Mouse (Mus musculus) gonadal fat pad, adult 2 months (tissue): ENCODE measurements at regions not wholly inside any gene's neighbourhood (a gene's known extent, or its start where the extent isn't known, plus 50 kb on each side); places are given as distances from the start of the nearest gene placed in this dataset.

Experiments used
- DNase-seq: peaks from one replicate; pipeline ENCODE4 v3.0.0-alpha.2; 2012; ENCODE audit warnings: low read depth

DNA sequence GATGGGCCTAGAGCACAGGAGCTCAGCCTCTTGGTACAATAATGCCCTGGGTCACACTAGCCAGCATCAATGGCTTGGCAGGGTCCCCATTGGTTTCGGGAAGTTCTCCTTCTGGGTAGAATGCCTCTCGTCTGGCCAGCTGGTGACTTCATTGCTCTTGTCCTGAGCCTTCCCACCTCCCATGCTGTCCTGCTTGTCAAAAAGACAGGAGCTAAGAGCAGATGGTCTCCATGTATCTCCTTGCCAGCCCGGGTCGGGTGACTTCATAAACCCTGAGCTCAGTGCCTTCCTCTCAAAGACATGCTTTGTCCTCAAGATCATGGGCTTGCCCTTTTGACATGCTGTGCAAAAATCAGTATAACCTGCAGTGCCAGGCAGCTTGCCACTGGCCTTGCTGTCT is 179.2 kb upstream of the Sh3bp4 start:
- no peak for DNase-seq

DNA sequence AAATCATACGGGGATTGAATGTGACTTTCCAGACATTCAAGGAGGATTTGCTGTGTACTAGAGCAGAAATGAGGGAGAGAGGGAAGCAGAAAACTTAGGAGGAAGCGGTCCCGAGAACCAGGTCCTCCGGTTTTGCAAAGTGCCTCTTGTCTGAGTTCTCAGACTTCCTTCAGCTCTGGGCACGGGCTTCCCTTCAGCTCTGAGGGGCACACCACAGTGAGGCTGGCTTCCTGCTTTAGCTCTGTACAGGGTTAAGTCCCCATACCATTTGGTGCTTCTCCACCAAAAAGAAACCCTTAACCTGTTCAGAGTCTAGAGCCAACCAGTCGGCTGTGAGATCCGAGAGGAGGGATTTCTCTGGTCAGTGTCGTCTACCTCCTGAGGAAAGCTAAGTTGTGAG is 167.8 kb upstream of the Sh3bp4 start:
- no peak for DNase-seq

DNA sequence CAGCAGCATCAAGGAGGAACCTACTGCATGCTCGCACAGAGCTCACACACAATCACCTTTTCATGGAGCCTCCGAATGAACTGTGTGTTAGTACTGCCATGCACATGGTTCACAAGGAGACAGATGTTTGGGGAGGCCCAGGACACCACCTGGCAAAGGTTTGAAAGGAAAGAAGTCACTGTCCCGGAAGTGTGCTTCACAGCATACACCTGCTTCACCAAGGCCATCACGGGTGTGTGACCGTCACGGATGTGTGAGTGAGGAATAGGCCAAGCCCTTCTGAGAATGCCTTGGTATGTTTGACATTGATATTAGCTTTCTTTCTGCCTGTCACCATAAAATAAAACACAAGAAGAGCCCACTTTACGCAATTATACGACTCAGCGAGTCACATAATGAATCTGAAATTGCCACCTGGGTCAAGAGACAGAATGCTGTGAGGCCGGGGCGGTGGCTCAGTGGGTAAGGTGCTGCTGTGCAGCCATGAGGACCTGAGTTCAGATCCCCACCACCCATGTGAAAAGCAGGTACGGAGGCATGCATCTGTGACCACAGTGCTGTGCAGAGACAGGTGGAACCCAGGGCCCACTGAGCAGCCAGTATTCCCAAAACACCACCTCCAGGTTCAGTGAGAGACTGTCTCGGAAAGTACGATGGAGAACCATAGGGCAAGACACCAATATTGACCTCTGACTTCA is 162.3 kb upstream of the Sh3bp4 start:
- DNase-seq, result no peak

DNA sequence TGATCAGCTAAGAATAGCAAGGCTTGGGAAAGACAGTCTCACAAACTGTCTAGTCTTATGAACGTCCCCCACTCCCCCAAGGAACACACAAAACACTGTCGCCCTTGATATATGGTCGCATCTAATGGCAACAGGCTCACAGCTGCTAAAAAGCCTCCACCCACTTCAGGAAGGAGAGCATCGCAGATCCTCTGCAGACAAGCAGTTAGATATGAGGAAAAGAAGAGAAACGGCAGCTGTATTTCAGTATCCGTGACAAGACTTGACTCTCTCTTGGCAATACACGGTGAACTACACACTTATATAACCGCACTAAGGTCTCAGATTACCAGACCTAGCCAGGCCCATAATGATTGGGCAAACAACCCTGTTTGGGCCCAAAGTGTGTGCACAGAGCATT is 161.5 kb upstream of the Sh3bp4 start:
- no peak for DNase-seq

GRCm38 (mm10) chr1:88909314-88909713 is 160.9 kb upstream of the Sh3bp4 start:
- DNase-seq, result no peak

DNA sequence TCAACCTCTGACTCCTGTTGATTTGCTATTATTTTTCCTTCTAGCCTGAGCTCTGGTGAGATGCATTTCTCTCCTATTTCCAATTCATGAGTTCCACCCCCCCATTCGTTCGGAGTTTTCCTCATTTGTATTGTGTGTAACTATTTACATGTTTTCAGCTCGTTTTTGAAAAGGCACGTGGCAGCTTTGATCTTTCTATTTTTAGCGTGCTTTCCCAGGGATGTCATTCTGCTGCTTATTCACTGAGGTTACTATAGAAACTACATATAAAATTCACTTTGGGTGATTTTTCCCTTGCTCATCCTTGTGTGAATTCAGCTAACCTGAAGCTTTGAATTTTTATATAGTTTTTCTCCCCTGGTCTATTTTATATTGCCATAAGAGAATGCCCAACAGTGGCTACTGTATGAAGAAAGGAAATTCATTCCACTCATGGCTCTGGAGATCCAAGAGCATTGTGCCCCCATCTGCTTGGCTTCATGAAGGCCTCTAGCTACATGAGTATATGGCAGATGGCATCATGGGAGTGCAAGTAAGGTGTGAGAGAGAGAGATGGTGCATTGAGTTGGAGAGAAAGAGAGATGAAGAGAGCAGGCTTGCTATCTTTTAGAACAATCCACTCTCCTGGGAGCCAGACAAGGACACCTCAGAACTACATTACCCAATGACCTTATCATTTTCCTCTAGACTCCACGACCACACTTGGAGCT is 160.2 kb upstream of the Sh3bp4 start:
- no peak for DNase-seq

GRCm38 (mm10) chr1:88911724-88912123 is 158.5 kb upstream of the Sh3bp4 start:
- no peak for DNase-seq

- DNase-seq, result no peak
Measured at GRCm38 (mm10) chr1:88916531-88917050, 153.6 kb upstream of the Sh3bp4 start.

DNA sequence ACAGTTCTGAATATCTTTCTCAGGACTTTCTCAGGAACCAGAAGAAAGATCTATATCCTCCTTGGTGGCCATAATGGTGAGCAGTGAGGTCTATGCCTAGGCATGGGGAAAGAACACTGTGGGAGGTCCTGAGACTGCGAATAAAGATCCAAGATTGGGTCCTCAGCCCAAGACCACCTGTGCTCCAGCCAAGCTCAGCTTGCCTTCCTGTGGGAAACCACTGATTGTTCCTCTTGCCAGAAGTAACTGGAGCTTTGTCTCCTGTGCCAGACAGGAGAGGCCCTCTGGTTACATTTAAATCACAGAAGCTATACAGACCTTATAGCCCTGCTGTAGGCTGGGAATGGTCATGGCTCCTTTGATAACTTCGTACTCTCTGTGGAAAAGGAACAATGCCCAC is 148.8 kb upstream of the Sh3bp4 start:
- no peak for DNase-seq

DNA sequence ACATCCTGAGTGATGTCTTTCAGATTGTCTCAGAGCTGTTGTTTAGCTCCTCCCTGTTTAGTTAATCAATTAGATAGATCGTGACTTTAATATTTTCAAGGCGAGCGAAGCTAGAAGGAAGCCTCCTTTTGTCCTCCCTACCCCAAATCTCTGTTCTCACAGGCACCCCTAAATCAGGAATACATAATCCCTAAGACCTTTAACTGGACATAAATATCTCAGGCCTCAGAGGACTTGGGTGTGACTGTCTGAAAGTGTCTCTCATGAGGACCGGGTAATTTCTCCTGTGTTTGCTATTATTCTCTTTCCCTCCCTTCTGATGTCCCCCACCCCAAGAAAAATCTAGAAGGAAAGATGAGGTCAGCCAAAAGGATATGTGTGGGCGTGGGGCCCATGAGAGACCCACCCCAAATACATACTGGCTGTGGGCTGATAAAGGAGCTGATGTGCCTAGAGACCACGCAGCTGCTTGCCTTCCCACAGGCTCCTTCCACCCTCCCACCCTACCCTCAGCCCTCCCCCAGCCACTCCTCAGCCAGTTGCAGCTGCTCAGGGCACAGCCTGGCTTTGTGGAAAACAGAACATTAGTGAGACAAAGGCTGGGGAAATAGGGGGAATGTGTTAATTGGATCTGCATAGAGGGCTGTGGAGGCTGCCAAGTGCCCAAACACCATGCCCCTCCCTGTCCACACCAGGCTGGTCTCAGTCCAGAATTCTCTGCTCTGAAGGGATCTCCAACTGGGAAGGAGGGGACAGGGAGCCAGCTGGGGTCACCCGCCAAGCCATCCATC is 146.2 kb upstream of the Sh3bp4 start:
- DNase-seq, result no peak

GRCm38 (mm10) chr1:88935191-88935590 is 135.0 kb upstream of the Sh3bp4 start:
- no peak for DNase-seq

- no peak for DNase-seq
Measured at GRCm38 (mm10) chr1:88935779-88936178, 134.4 kb upstream of the Sh3bp4 start.

DNA sequence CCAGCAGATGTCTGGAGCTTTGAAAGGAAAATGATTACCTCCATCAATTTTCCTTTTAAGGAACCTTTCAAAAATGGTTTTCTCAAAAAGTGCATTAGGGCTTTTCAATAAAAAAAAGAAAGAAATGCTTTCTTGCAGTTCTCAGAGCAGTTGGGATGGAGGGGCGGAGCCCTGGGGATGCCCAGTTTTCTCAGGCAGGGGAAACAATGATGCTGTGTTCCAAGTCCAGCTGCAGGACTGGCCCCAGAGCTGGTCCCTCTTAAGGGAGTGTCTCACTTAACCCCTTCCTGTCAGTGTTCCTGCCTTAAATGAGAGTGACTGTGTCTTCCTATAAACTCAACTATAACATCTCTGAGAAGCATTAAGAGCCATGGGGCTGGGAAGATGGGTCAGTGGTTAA is 132.9 kb upstream of the Sh3bp4 start:
- DNase-seq, result no peak

DNA sequence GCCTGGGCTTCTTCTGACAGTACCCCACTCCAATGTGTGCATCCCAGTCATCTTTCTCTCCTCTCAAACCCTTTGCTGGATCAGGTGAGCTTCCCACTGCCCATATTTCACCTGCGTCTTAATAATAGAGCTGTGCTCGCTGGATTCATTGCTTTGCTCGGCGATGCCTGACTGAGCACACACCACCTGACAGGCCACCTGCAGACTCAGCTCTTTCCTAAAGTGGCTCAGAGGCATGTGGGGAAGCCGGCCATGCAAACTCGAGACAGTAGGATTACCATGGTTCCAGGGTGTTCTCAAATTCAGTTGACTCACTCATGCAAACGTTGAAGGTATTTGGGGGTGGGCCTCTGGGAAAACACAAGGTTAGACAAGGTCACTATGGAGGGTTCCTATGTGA is 131.8 kb upstream of the Sh3bp4 start:
- DNase-seq, result no peak

DNA sequence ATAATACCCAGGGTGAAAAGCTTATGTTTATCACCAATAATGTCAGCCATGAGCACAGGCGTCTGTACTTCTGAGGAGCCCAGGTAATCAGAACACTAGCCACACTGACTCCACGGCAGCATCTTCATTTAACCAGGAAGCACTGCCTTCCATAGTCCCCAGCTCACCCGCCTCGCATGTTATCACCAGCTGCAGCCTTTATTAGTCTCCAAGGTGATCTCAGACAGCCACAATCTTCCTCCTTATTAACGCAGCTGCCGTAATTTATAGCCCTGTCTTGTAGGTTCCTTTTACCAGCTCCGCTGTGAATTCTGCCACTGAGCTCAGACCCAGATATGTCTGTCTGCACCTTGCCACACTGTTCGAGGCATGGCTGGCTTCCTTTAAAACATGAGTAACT is 127.2 kb upstream of the Sh3bp4 start:
- DNase-seq, result no peak

DNA sequence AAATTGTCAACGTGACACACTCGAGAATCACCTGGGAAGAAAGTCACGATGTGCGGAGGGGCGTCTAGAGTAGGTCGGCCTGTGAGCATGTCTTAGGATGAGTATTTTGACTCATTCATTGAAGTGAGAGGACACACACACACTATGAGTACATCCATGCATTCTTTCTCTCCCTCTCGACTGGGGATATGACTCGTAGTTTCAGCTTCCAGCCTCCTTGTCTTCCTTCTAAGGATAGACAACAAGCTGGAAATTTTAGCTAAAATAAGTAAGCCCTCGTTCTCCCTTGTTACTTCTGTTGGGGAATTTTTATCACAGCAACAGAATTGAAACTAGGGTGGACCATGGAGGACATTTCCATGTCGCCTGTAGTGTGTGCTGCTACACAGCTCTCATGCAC is 124.3 kb upstream of the Sh3bp4 start:
- DNase-seq, result no peak

DNA sequence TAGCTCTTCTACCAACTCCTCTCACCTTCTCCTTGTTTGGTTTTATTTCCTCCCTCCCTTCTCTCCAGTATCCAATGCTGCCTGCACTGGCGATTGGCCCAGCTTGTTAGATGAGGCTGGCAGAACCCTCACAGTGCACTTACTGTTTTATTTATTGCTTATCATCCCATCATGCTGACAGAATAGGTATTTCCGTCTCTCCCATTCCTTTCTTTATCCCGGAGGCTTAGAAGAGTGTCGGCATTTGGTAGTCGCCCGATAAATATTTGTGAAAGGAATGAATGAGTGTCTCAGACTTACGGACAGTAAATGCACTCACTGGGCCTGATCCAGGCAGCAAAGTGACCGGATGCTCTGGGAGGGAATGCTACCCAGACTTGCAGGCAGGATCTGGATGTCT is 123.8 kb upstream of the Sh3bp4 start:
- no peak for DNase-seq

DNA sequence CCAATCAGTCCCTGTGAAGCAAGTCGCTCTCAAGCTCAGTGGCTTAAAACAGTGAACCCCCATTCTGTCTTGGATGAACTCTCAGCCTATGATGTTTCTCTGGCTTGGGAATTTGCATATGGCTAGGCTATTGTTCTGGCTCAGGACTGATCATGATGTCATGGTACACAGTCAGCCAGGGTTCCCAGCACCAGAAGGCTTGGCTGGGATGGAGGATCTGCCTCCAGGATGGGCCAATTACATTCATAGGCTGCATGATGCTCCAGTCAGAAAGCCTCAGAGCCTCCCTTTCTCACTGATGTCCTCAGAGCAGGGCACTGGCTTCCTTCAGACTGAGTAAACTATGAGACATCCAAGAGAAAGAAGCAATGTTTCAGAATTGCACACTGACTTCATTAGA is 120.3 kb upstream of the Sh3bp4 start:
- no peak for DNase-seq

GRCm38 (mm10) chr1:88953516-88953915 is 116.7 kb upstream of the Sh3bp4 start:
- no peak for DNase-seq

DNA sequence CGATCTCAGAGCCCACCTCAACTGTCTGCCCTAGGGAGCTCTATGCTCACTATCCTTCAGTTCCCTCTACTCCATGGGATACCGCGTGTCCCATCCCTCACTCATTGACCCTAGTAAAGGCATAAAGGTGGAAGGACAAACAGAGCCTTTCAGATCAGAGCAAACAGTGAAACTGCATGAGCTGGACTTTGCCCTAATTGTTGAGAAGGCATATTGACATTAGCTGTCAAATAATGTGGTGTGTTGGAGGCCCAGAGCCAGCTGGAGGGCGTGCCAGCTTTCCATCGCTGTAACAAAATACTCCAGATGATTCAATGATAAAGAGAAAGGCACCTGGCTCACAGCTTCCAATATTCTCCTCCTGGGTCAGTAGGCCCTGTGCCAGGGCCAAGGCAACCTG is 115.4 kb upstream of the Sh3bp4 start:
- DNase-seq, result no peak

- DNase-seq, result no peak
Measured at GRCm38 (mm10) chr1:88957061-88957460, 113.2 kb upstream of the Sh3bp4 start.

DNA sequence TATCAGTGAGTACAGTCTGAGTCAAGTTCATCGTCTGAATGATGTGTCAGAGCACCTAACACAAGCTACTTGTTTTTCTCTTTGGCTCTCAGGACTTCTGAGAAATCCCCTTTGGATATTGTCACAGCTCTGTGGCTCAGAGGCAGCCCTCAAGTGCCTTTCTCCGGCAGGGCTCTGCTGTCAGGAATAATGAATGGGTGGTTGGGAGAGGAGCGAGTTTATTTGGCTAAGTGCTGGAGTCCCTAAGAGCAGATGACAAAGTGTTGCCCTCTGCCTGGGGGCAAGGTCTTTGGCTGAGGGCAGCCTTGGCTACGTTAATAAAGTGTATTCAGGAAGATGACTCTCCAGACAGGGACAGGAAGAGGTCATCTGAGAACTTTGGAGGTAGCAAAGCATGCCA is 110.5 kb upstream of the Sh3bp4 start:
- no peak for DNase-seq

DNA sequence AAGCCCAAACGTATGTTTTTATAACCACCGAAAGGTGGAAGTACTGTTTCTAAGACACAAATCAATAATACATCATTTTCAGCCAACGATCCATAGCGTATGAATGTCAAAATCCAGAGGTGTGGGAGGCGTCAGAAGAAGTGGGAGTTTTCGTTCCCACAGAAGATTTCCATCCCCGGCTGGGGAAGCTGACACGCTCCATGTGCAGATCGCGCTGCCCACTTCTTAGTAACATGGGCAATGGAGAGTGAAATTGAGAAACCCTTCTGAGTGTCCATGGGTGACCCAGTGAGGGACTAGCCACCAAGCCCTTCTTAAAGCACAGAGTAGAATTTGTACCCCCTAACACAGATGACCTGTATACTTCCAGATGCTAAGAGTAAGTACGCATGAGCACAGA is 110.1 kb upstream of the Sh3bp4 start:
- DNase-seq, result no peak
